Mouse (Mus musculus) liver, embryonic 11.5 days (tissue): ENCODE measurements around the gene Dock2. TPM values are rescaled to one million over a fixed set of nuclear protein-coding genes. Genes with fewer than 3 reads are reported as not detected.

ENCODE experiments used
- ATAC-seq: fragments of 200-750 bp; cut with Nextera tagmentation; replicated peaks from 2 replicates; pipeline ENCODE4 v1.8.0; 2017; ENCODE audit warnings: moderate number of reproducible peaks, mild to moderate bottlenecking, moderate TSS enrichment, moderate library complexity; ENCODE audit not compliant: low FRiP score
- DNase-seq: peaks from one replicate; pipeline ENCODE4 v3.0.0-alpha.2; 2017; ENCODE audit warnings: low spot score
- H3K27ac ChIP-seq: fragments of 300-500 bp; sonication (generic); 2 replicates; pipeline ENCODE4 v1.5.1; 2014; ENCODE audit warnings: mild to moderate bottlenecking, low read depth, low read length, control low read depth
- H3K27me3 ChIP-seq: fragments of 300-500 bp; sonication (generic); replicated peaks from 2 replicates; pipeline ENCODE4 v1.6.1; 2014; ENCODE audit warnings: low read length, mixed read lengths; ENCODE audit not compliant: control insufficient read depth, insufficient read depth
- H3K36me3 ChIP-seq: fragments of 300-500 bp; sonication (generic); 2 replicates; pipeline ENCODE4 v1.6.1; 2014; ENCODE audit warnings: mild to moderate bottlenecking, low read length, moderate library complexity, mixed read lengths; ENCODE audit not compliant: control insufficient read depth, insufficient read depth
- H3K4me1 ChIP-seq: fragments of 300-500 bp; sonication (generic); replicated peaks from 2 replicates; pipeline ENCODE4 v1.6.1; 2014; ENCODE audit warnings: low read length, mixed read lengths; ENCODE audit not compliant: control insufficient read depth, insufficient read depth
- H3K4me2 ChIP-seq: fragments of 300-500 bp; sonication (generic); 2 replicates; pipeline ENCODE4 v1.6.1; 2014; ENCODE audit warnings: mild to moderate bottlenecking, control low read depth, moderate library complexity
- H3K4me3 ChIP-seq: fragments of 300-500 bp; sonication (generic); 2 replicates; pipeline ENCODE4 v1.5.1; 2014; ENCODE audit warnings: low read depth, low read length, control low read depth
- H3K9ac ChIP-seq: fragments of 300-500 bp; sonication (generic); 2 replicates; pipeline ENCODE4 v1.6.1; 2014; ENCODE audit warnings: low read depth, low read length, control low read depth
- H3K9me3 ChIP-seq: fragments of 300-500 bp; sonication (generic); 2 replicates; pipeline ENCODE4 v1.6.1; 2016; ENCODE audit warnings: low read length, inconsistent platforms, mixed read lengths; ENCODE audit not compliant: control insufficient read depth
- WGBS: fragments of 180-500 bp; shearing (Covaris S2); extraction: QIAGEN DNeasy Blood & Tissue Kit; methylation state at CpG from one replicate; pipeline ENCODE4 v1.1.7; 2014; 5-methylcytosine and 5-hydroxymethylcytosine counted together
- polyA plus RNA-seq: library from polyadenylated mRNA; unstranded; fragments of >200 nt; fragmentation: Nextera tagmentation; extraction: Ambion mirVana; gene quantifications from 2 replicates; pipeline ENCODE4 v1.2.1, GENCODE M21; 2014

Gene Dock2
- polyA plus RNA-seq, 1 experiment from 2014 or later, result 6.6 TPM

- no peaks in the 10 kb centered on the region for H3K9me3 ChIP-seq
- ATAC-seq (no peak), DNase-seq (no peak)
- no peak overlapping the region for H3K9ac ChIP-seq
- no peak overlapping the region for H3K4me2 ChIP-seq
- no peak overlapping the region for H3K4me3 ChIP-seq
- H3K27me3 ChIP-seq, result no peaks in the 10 kb centered on the region
- H3K4me1 ChIP-seq, result no peaks in the 10 kb centered on the region
- 81% methylated on average over 5 of the region's 5 CpGs for WGBS
- H3K36me3 ChIP-seq, result no peaks in the 10 kb centered on the region
- H3K27ac ChIP-seq, result no peak overlapping the region
Observed at GRCm38 (mm10) chr11:34713360-34713759, 70.3 kb downstream of the Dock2 start.

- WGBS, result 90% methylated on average over 11 of the region's 11 CpGs
- H3K4me2 ChIP-seq, result no peak overlapping the region
- no peak overlapping the region for H3K4me3 ChIP-seq
- H3K9me3 ChIP-seq, result no peaks in the 10 kb centered on the region
- H3K36me3 ChIP-seq, result no peaks in the 10 kb centered on the region
- no peak for DNase-seq
- no peak overlapping the region for H3K9ac ChIP-seq
- no peaks in the 10 kb centered on the region for H3K4me1 ChIP-seq
- no peaks in the 10 kb centered on the region for H3K27me3 ChIP-seq
- ATAC-seq, result no peak
- H3K27ac ChIP-seq, result no peak overlapping the region
Observed at GRCm38 (mm10) chr11:34708278-34708677, 75.4 kb downstream of the Dock2 start.

- Histone ChIP-seq H3K4me1 (no peaks in the 10 kb centered on the region), H3K4me2 (no peak overlapping the region), H3K36me3 (no peaks in the 10 kb centered on the region), H3K9ac (no peak overlapping the region), H3K9me3 (no peaks in the 10 kb centered on the region), H3K27me3 (no peaks in the 10 kb centered on the region), H3K4me3 (no peak overlapping the region), H3K27ac (no peak overlapping the region)
- DNase-seq (no peak), ATAC-seq (no peak)
- WGBS, result 80% methylated on average over 5 of the region's 5 CpGs
Observed at GRCm38 (mm10) chr11:34707360-34707759, 76.3 kb downstream of the Dock2 start.

GRCm38 (mm10) chr11:34705108-34705446 lies 78.6 kb downstream of the Dock2 start:
- 73% methylated on average over 4 of the region's 4 CpGs for WGBS
- no peaks in the 10 kb centered on the region for H3K36me3 ChIP-seq
- H3K27me3 ChIP-seq, result no peaks in the 10 kb centered on the region
- no peak overlapping the region for H3K9ac ChIP-seq
- H3K4me2 ChIP-seq, result no peak overlapping the region
- no peaks in the 10 kb centered on the region for H3K9me3 ChIP-seq
- ATAC-seq, result no peak
- no peak overlapping the region for H3K4me3 ChIP-seq
- H3K27ac ChIP-seq, result no peak overlapping the region
- H3K4me1 ChIP-seq, result no peaks in the 10 kb centered on the region
- no peak for DNase-seq

GRCm38 (mm10) chr11:34704384-34705107 lies 79.1 kb downstream of the Dock2 start:
- H3K27me3 ChIP-seq, result no peaks in the 10 kb centered on the region
- ATAC-seq (no peak), DNase-seq (no peak)
- H3K4me3 ChIP-seq, result no peak overlapping the region
- H3K4me1 ChIP-seq, result no peaks in the 10 kb centered on the region
- no peaks in the 10 kb centered on the region for H3K36me3 ChIP-seq
- 73% methylated on average over 8 of the region's 8 CpGs for WGBS
- H3K4me2 ChIP-seq, result no peak overlapping the region
- H3K9me3 ChIP-seq, result no peaks in the 10 kb centered on the region
- H3K27ac ChIP-seq, result no peak overlapping the region
- no peak overlapping the region for H3K9ac ChIP-seq

GRCm38 (mm10) chr11:34703851-34704250 lies 79.8 kb downstream of the Dock2 start:
- no peaks in the 10 kb centered on the region for H3K9me3 ChIP-seq
- DNase-seq, result no peak
- no peaks in the 10 kb centered on the region for H3K27me3 ChIP-seq
- ATAC-seq, result no peak
- no peak overlapping the region for H3K4me2 ChIP-seq
- no peaks in the 10 kb centered on the region for H3K4me1 ChIP-seq
- no peak overlapping the region for H3K9ac ChIP-seq
- WGBS, result 73% methylated on average over 6 of the region's 6 CpGs
- no peaks in the 10 kb centered on the region for H3K36me3 ChIP-seq
- H3K27ac ChIP-seq, result no peak overlapping the region
- no peak overlapping the region for H3K4me3 ChIP-seq

- DNase-seq (no peak), ATAC-seq (peak; percentile 66)
- Histone ChIP-seq H3K36me3 (no peaks in the 10 kb centered on the region), H3K9me3 (no peaks in the 10 kb centered on the region; the same call in 1 of the 2 replicates), H3K9ac (no peak overlapping the region), H3K4me1 (no peaks in the 10 kb centered on the region), H3K27ac (no peak overlapping the region), H3K4me2 (no peak overlapping the region), H3K4me3 (no peak overlapping the region), H3K27me3 (no peaks in the 10 kb centered on the region)
- 52% methylated on average over 8 of the region's 8 CpGs for WGBS
Observed at GRCm38 (mm10) chr11:34681790-34682189, 101.9 kb downstream of the Dock2 start.

- no peak for ATAC-seq
- Histone ChIP-seq H3K4me3 (no peak overlapping the region), H3K4me1 (no peaks in the 10 kb centered on the region), H3K27ac (no peak overlapping the region), H3K4me2 (no peak overlapping the region), H3K9ac (no peak overlapping the region), H3K9me3 (no peaks in the 10 kb centered on the region), H3K27me3 (no peaks in the 10 kb centered on the region), H3K36me3 (no peaks in the 10 kb centered on the region)
- WGBS, result 79% methylated on average over 7 of the region's 7 CpGs
- no peak for DNase-seq
Observed at GRCm38 (mm10) chr11:34544631-34545030, 239.1 kb downstream of the Dock2 start.

GRCm38 (mm10) chr11:34532131-34532530 lies 251.6 kb downstream of the Dock2 start:
- Histone ChIP-seq H3K4me2 (no peak overlapping the region), H3K4me3 (no peak overlapping the region), H3K27me3 (no peaks in the 10 kb centered on the region), H3K9ac (no peak overlapping the region), H3K4me1 (no peaks in the 10 kb centered on the region), H3K36me3 (no peaks in the 10 kb centered on the region), H3K27ac (no peak overlapping the region), H3K9me3 (no peaks in the 10 kb centered on the region)
- no peak for DNase-seq
- 86% methylated on average over 10 of the region's 10 CpGs for WGBS
- no peak for ATAC-seq
